Mouse (Mus musculus) liver, postnatal 0 days (tissue): ENCODE results near the gene Traf7.
A peak's percentile ranks its signal among the peaks of the same experiment; 100 is the strongest.

Experiments used
- CTCF ChIP-seq: sonication (generic); IDR thresholded peaks from 2 replicates; pipeline ENCODE4 v1.5.1; 2016; ENCODE audit warnings: antibody characterized with exemption, low read depth
- EP300 ChIP-seq: IDR thresholded peaks from 2 replicates; pipeline ENCODE4 v1.6.1; 2016; ENCODE audit warnings: antibody characterized with exemption, low read depth, mild to moderate bottlenecking

- peak; percentile 37; the same call in 1 of the 2 replicates for TF ChIP-seq CTCF
- TF ChIP-seq EP300 = no peak
Observed at GRCm38 (mm10) chr17:24530361-24531050, 2.8 kb upstream of the Traf7 start.
